ENCODE assay signal across 11 mouse cellular contexts in genomic region chr2:27649862-27650661, GRCm38 (mm10). TPM values are rescaled to one million over a fixed set of nuclear protein-coding genes. Genes with fewer than 3 reads are reported as not detected.
DNase-seq lines count a peak whose midpoint lies in the region; ATAC-seq lines count a peak whose summit lies in the region.
"Had no signal": no experiment of that assay in that cellular context is flagged by ENCODE, and none has a peak within 500 bp of the region (broad histone marks: within the 10 kb centered on the region; RNA-seq: fewer than 3 reads in every experiment).

No protein-coding gene starts in this region.

- H3K9ac ChIP-seq in hindbrain, embryonic 16.5 days (ENCODE audit: low read depth, low read length): peak overlapping the region; percentile 13; the same call in 1 of the 2 replicates
- no peak overlapping the region for H3K9ac ChIP-seq in stomach, embryonic 15.5 days
- H3K9ac ChIP-seq: liver, embryonic 15.5 days had no signal

- no peaks in the 10 kb centered on the region for H3K36me3 ChIP-seq in hindbrain, embryonic 16.5 days (ENCODE audit: control insufficient read depth, insufficient read depth, low read length)
- no peaks in the 10 kb centered on the region for H3K36me3 ChIP-seq in stomach, embryonic 15.5 days
- H3K36me3 ChIP-seq: liver, embryonic 15.5 days had no signal

- peak; percentile 65 for ATAC-seq in hindbrain, embryonic 16.5 days
- peak; percentile 80 for ATAC-seq in stomach, embryonic 15.5 days (ENCODE audit: insufficient read depth, low FRiP score, low read depth)

- no peaks in the 10 kb centered on the region for H3K27me3 ChIP-seq in hindbrain, embryonic 16.5 days (replicated peaks; ENCODE audit: control insufficient read depth, insufficient read depth, low read length)
- H3K27me3 ChIP-seq in stomach, embryonic 15.5 days (replicated peaks): no peaks in the 10 kb centered on the region

- no peaks in the 10 kb centered on the region for H3K9me3 ChIP-seq in hindbrain, embryonic 16.5 days (ENCODE audit: control insufficient read depth, low read length)
- no peaks in the 10 kb centered on the region for H3K9me3 ChIP-seq in stomach, embryonic 15.5 days
- H3K9me3 ChIP-seq: liver, embryonic 15.5 days had no signal

- H3K27ac ChIP-seq in hindbrain, embryonic 16.5 days (ENCODE audit: low read depth, low read length): no peak overlapping the region
- H3K27ac ChIP-seq in stomach, embryonic 15.5 days: peak overlapping the region; percentile 82
- H3K27ac ChIP-seq: liver, embryonic 15.5 days had no signal

- no peaks in the 10 kb centered on the region; the same call in none of the 2 replicates for H3K4me1 ChIP-seq in hindbrain, embryonic 16.5 days (ENCODE audit: control insufficient read depth, insufficient read depth, low read depth, low read length)
- peaks cover 8% of the 10 kb centered on the region for H3K4me1 ChIP-seq in stomach, embryonic 15.5 days

- H3K4me2 ChIP-seq in hindbrain, embryonic 16.5 days (ENCODE audit: low read length): no peak overlapping the region
- H3K4me2 ChIP-seq in stomach, embryonic 15.5 days: no peak overlapping the region
- H3K4me2 ChIP-seq: liver, embryonic 15.5 days had no signal

- WGBS in hindbrain, embryonic 16.5 days: 24% methylated on average over 8 of the region's 8 CpGs
- 25% methylated on average over 7 of the region's 8 CpGs for WGBS in stomach, embryonic 15.5 days

- intact Hi-C loops in heart, postnatal 14 days (cut with DNase I): no loop called here

- peak; percentile 75 for DNase-seq in kidney, postnatal 10 days
- no peak for DNase-seq in kidney, postnatal 36 days
- DNase-seq in embryo, embryonic 10.5 days (ENCODE audit: low spot score): peak; percentile 66
- no peak for DNase-seq in heart, postnatal 14 days
- DNase-seq in cerebellum, postnatal 36 days: no peak
- no peak for DNase-seq in gastrocnemius, adult 18-20 months (ENCODE audit: low spot score)
- DNase-seq: heart, postnatal 4 days had no signal

- no peak overlapping the region for H3K4me3 ChIP-seq in hindbrain, embryonic 16.5 days (ENCODE audit: low read length)
- H3K4me3 ChIP-seq in stomach, embryonic 15.5 days (replicated peaks): no peak overlapping the region
- H3K4me3 ChIP-seq: erythroblast, embryonic 14.5 days; liver, embryonic 15.5 days had no signal

RNA-seq across cellular contexts. Expression of gene Rxra, which starts 26.2 kb away (rescaled TPM):
- 3.4 and 4.0 TPM in 2 replicates for polyA plus RNA-seq in hindbrain, embryonic 16.5 days (2015; fragmentation: Nextera tagmentation; extraction: Ambion mirVana)
- polyA plus RNA-seq in stomach, embryonic 15.5 days (2015; fragmentation: Nextera tagmentation; extraction: Ambion mirVana): 12.4 and 13.0 TPM in 2 replicates
- total RNA-seq in heart, postnatal 14 days (2021): 10 to 100 TPM; 38.8 to 42.2 TPM
- 100 to 1,000 TPM; 129 to 134 TPM for total RNA-seq in gastrocnemius, adult 18-20 months (2021)

Comparison
In these comparisons a context has a peak if more than half of its experiments do, and no peak if none do; other contexts are left out.
1. DNase-seq: peak in kidney, postnatal 10 days (single experiment) and embryo, embryonic 10.5 days (single experiment); none in kidney, postnatal 36 days (0 of 2), heart, postnatal 14 days (0 of 2), cerebellum, postnatal 36 days (0 of 2) and gastrocnemius, adult 18-20 months (single experiment).